Mouse (Mus musculus) limb, embryonic 13.5 days (tissue): Measurements from ENCODE around the gene Plekhh1. TPM values are rescaled to one million over a fixed set of nuclear protein-coding genes. Genes with fewer than 3 reads are reported as not detected.
"Not testable (repeated sequence)": the region's sequence is repeated elsewhere in the genome, so short reads cannot be mapped to it uniquely, and the experiment has no call there.

Experiments used
- ATAC-seq: fragments of 200-750 bp; cut with Nextera tagmentation; 2 replicates; pipeline ENCODE4 v1.8.0; 2017; ENCODE audit warnings: low read depth, moderate number of reproducible peaks, moderate TSS enrichment; ENCODE audit not compliant: low FRiP score
- H3K27ac ChIP-seq: fragments of 300-500 bp; sonication (generic); 2 replicates; pipeline ENCODE4 v1.5.1; 2015; ENCODE audit warnings: inconsistent platforms, mild to moderate bottlenecking, moderate library complexity
- H3K27me3 ChIP-seq: fragments of 300-500 bp; sonication (generic); 2 replicates; pipeline ENCODE4 v1.6.1; 2015; ENCODE audit warnings: mild to moderate bottlenecking, inconsistent platforms
- H3K36me3 ChIP-seq: fragments of 300-500 bp; sonication (generic); 2 replicates; pipeline ENCODE4 v1.6.1; 2015; ENCODE audit warnings: inconsistent platforms, mild to moderate bottlenecking, moderate library complexity
- H3K4me1 ChIP-seq: fragments of 300-500 bp; sonication (generic); 2 replicates; pipeline ENCODE4 v1.6.1; 2015; ENCODE audit warnings: inconsistent platforms
- H3K4me2 ChIP-seq: fragments of 300-500 bp; sonication (generic); replicated peaks from 2 replicates; pipeline ENCODE4 v1.6.1; 2015; ENCODE audit warnings: inconsistent platforms, mild to moderate bottlenecking, moderate library complexity
- H3K4me3 ChIP-seq: fragments of 300-500 bp; sonication (generic); 2 replicates; pipeline ENCODE4 v1.5.1; 2015; ENCODE audit warnings: moderate library complexity, mild to moderate bottlenecking, inconsistent platforms
- H3K9ac ChIP-seq: fragments of 300-500 bp; sonication (generic); 2 replicates; pipeline ENCODE4 v1.6.1; 2015; ENCODE audit warnings: mild to moderate bottlenecking, inconsistent platforms
- H3K9me3 ChIP-seq: fragments of 300-500 bp; sonication (generic); 2 replicates; pipeline ENCODE4 v1.6.1; 2016; ENCODE audit warnings: inconsistent platforms
- WGBS: fragments of 180-500 bp; shearing (Covaris S2); methylation state at CpG from one replicate; pipeline ENCODE4 v1.1.7; 2015; 5-methylcytosine and 5-hydroxymethylcytosine counted together
- polyA plus RNA-seq: library from polyadenylated mRNA; unstranded; fragments of >200 nt; fragmentation: Nextera tagmentation; extraction: Ambion mirVana; gene quantifications from 2 replicates; pipeline ENCODE4 v1.2.1, GENCODE M21; 2015

The Plekhh1 gene
- polyA plus RNA-seq, 1 experiment from 2014 or later: 1.7 TPM

GRCm38 (mm10) chr12:79005456-79005855, 23.5 kb upstream of the Plekhh1 start:
- Histone ChIP-seq H3K4me3 (no peak overlapping the region), H3K4me1 (peaks cover 8% of the 10 kb centered on the region), H3K27ac (no peak overlapping the region), H3K36me3 (no peaks in the 10 kb centered on the region), H3K9ac (no peak overlapping the region), H3K9me3 (no peaks in the 10 kb centered on the region), H3K27me3 (peaks cover 44% of the 10 kb centered on the region), H3K4me2 (no peak overlapping the region)
- WGBS: 93% methylated on average over 5 of the region's 5 CpGs
- no peak for ATAC-seq

GRCm38 (mm10) chr12:79006076-79006475, 22.9 kb upstream of the Plekhh1 start:
- Histone ChIP-seq H3K27ac (no peak overlapping the region), H3K9me3 (no peaks in the 10 kb centered on the region), H3K9ac (peak overlapping the region; percentile 76; the same call in 1 of the 2 replicates), H3K36me3 (no peaks in the 10 kb centered on the region), H3K4me1 (peaks cover 8% of the 10 kb centered on the region), H3K4me3 (peak overlapping the region; percentile 96), H3K4me2 (peak overlapping the region; percentile 89), H3K27me3 (peaks cover 44% of the 10 kb centered on the region)
- no peak for ATAC-seq
- WGBS: 39% methylated on average over 9 of the region's 9 CpGs

GRCm38 (mm10) chr12:79006478-79007125, 22.4 kb upstream of the Plekhh1 start:
- no peaks in the 10 kb centered on the region for H3K36me3 ChIP-seq
- ATAC-seq: peak; percentile 55; the same call in 1 of the 2 replicates
- H3K27ac ChIP-seq: no peak overlapping the region
- peaks cover 44% of the 10 kb centered on the region for H3K27me3 ChIP-seq
- H3K9me3 ChIP-seq: no peaks in the 10 kb centered on the region
- WGBS: under 1% methylated on average over 48 of the region's 53 CpGs
- H3K9ac ChIP-seq: peak overlapping the region; percentile 76
- peak overlapping the region; percentile 89 for H3K4me2 ChIP-seq
- H3K4me1 ChIP-seq: peaks cover 8% of the 10 kb centered on the region
- H3K4me3 ChIP-seq: peak overlapping the region; percentile 96

- Histone ChIP-seq H3K27me3 (peaks cover 44% of the 10 kb centered on the region), H3K36me3 (no peaks in the 10 kb centered on the region), H3K9ac (peak within 1 kb of the TSS; percentile 76), H3K9me3 (no peaks in the 10 kb centered on the region), H3K27ac (no peak within 1 kb of the TSS), H3K4me2 (peak within 1 kb of the TSS; percentile 89), H3K4me1 (peaks cover 8% of the 10 kb centered on the region), H3K4me3 (peak within 1 kb of the TSS; percentile 96)
- WGBS: 2% methylated on average over 49 of the region's 49 CpGs
- ATAC-seq: peak; percentile 80
Measured at GRCm38 (mm10) chr12:79007126-79007753, 21.7 kb upstream of the Plekhh1 start, which contains the start of gene Tmem229b. Tmem229b (minus strand) TSS chr12:79007627.

GRCm38 (mm10) chr12:79010569-79010968, 18.4 kb upstream of the Plekhh1 start:
- Histone ChIP-seq H3K9me3 (no peaks in the 10 kb centered on the region), H3K27ac (no peak overlapping the region), H3K4me3 (no peak overlapping the region), H3K4me1 (peaks cover 8% of the 10 kb centered on the region), H3K36me3 (no peaks in the 10 kb centered on the region), H3K27me3 (peaks cover 28% of the 10 kb centered on the region), H3K4me2 (no peak overlapping the region), H3K9ac (no peak overlapping the region)
- WGBS: 32% methylated on average over 3 of the region's 3 CpGs
- no peak for ATAC-seq

- no peak overlapping the region for H3K4me2 ChIP-seq
- H3K9me3 ChIP-seq: no peaks in the 10 kb centered on the region
- WGBS: 45% methylated on average over 5 of the region's 5 CpGs
- no peaks in the 10 kb centered on the region for H3K36me3 ChIP-seq
- H3K27ac ChIP-seq: no peak overlapping the region
- no peaks in the 10 kb centered on the region for H3K27me3 ChIP-seq
- no peak overlapping the region for H3K9ac ChIP-seq
- H3K4me3 ChIP-seq: no peak overlapping the region
- ATAC-seq: no peak
- no peaks in the 10 kb centered on the region for H3K4me1 ChIP-seq
Measured at GRCm38 (mm10) chr12:79016109-79016508, 12.9 kb upstream of the Plekhh1 start.

GRCm38 (mm10) chr12:79017994-79018399, 11.0 kb upstream of the Plekhh1 start:
- Histone ChIP-seq H3K9me3 (no peaks in the 10 kb centered on the region), H3K4me1 (no peaks in the 10 kb centered on the region), H3K27ac (no peak overlapping the region), H3K4me3 (no peak overlapping the region), H3K9ac (no peak overlapping the region), H3K36me3 (no peaks in the 10 kb centered on the region), H3K4me2 (no peak overlapping the region), H3K27me3 (no peaks in the 10 kb centered on the region)
- WGBS: 70% methylated on average over 4 of the region's 4 CpGs
- ATAC-seq: no peak

GRCm38 (mm10) chr12:79021902-79022301, 7.1 kb upstream of the Plekhh1 start:
- H3K27me3 ChIP-seq: no peaks in the 10 kb centered on the region
- H3K4me3 ChIP-seq: no peak overlapping the region
- peaks cover 10% of the 10 kb centered on the region; the same call in 1 of the 2 replicates for H3K4me1 ChIP-seq
- H3K36me3 ChIP-seq: no peaks in the 10 kb centered on the region
- H3K9ac ChIP-seq: no peak overlapping the region
- H3K27ac ChIP-seq: no peak overlapping the region
- no peak overlapping the region for H3K4me2 ChIP-seq
- ATAC-seq: no peak
- H3K9me3 ChIP-seq: no peaks in the 10 kb centered on the region
- WGBS: 81% methylated on average over 1 of the region's 1 CpGs

- Histone ChIP-seq H3K4me3 (no peak overlapping the region), H3K4me2 (no peak overlapping the region), H3K4me1 (peaks cover 10% of the 10 kb centered on the region; the same call in 1 of the 2 replicates), H3K27ac (no peak overlapping the region), H3K9me3 (no peaks in the 10 kb centered on the region), H3K27me3 (no peaks in the 10 kb centered on the region), H3K36me3 (no peaks in the 10 kb centered on the region), H3K9ac (no peak overlapping the region)
- ATAC-seq: no peak
- WGBS: 16% methylated on average over 3 of the region's 3 CpGs
Measured at GRCm38 (mm10) chr12:79022882-79023281, 6.1 kb upstream of the Plekhh1 start.

GRCm38 (mm10) chr12:79027526-79027925, 1.4 kb upstream of the Plekhh1 start:
- not testable (repeated sequence) for H3K36me3 ChIP-seq, H3K27me3 ChIP-seq, H3K9ac ChIP-seq, H3K9me3 ChIP-seq, H3K4me2 ChIP-seq, H3K4me3 ChIP-seq, ATAC-seq, H3K27ac ChIP-seq
- 95% methylated on average over 8 of the region's 8 CpGs for WGBS
- peaks cover 16% of the 10 kb centered on the region; the same call in 1 of the 2 replicates for H3K4me1 ChIP-seq

- no peak for ATAC-seq
- no peaks in the 10 kb centered on the region for H3K36me3 ChIP-seq
- H3K9me3 ChIP-seq: no peaks in the 10 kb centered on the region
- WGBS: 98% methylated on average over 2 of the region's 2 CpGs
- H3K27me3 ChIP-seq: 0 out of 2 replicates have a peak, but pooled peaks cover 2% of the 10 kb centered on the region
- H3K4me2 ChIP-seq: no peak overlapping the region
- H3K4me3 ChIP-seq: no peak overlapping the region
- H3K4me1 ChIP-seq: 0 out of 2 replicates have a peak, but pooled peaks cover 6% of the 10 kb centered on the region
- no peak overlapping the region for H3K27ac ChIP-seq
- no peak overlapping the region for H3K9ac ChIP-seq
Measured at GRCm38 (mm10) chr12:79034331-79034730, 5.4 kb downstream of the Plekhh1 start.

- Histone ChIP-seq H3K9ac (no peak overlapping the region), H3K4me3 (no peak overlapping the region), H3K4me1 (no peaks in the 10 kb centered on the region), H3K27ac (no peak overlapping the region), H3K9me3 (no peaks in the 10 kb centered on the region), H3K36me3 (no peaks in the 10 kb centered on the region), H3K27me3 (no peaks in the 10 kb centered on the region), H3K4me2 (no peak overlapping the region)
- WGBS: 63% methylated on average over 3 of the region's 3 CpGs
- ATAC-seq: no peak
Measured at GRCm38 (mm10) chr12:79035349-79035748, 6.4 kb downstream of the Plekhh1 start.
